Mouse (Mus musculus): ENCODE data around the gene Fgfr2.

DNA sequence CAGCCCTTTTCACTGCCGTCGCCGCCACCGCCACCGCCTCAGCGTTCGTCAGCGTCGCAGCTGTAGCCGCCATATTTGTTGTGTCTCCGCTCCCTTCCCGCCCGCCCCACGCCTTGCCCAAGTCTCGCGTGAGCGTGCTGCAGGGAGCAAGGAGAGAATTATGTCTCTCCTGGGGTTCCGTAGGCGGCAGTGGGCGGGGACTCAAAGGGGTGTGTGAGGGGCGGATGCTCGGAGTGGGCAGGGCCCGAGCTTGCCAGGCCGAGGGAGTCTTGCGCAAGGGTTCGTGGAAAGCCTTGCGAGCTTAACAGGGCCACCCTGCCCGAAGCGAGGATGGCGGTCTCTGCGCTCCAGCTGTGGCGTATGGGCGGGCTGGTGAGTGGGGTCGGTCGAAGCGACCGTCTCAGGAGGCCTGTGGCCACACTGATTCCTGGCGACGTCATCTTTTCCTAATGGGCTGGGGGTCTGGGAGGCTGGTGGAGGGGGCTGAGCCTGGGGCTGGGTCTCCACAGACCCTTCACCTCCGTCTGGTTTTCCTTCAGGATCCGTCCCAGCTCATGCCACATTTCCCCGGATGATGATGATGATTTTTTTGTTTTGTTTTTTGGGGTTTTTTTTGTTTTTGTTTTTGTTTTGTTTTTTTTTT is 1712.6 kb downstream of the Fgfr2 start, which contains the start of the genes Ikzf5 and Acadsb:
- TF ChIP-seq POLR2A (IDR thresholded peaks at IDR 0.05; ENCODE audit: insufficient read length, low read depth): peak; percentile 81
- peak; percentile 70 for TF ChIP-seq POLR2AphosphoS2 (IDR thresholded peaks at IDR 0.05; ENCODE audit: insufficient read length, low read depth)
- peak; percentile 99 for TF ChIP-seq CEBPB (IDR thresholded peaks at IDR 0.05; ENCODE audit: insufficient read depth, poor library complexity, severe bottlenecking)
- no peak for TF ChIP-seq USF1 (IDR thresholded peaks at IDR 0.05; ENCODE audit: low read depth)
- no peak for TF ChIP-seq TCF12 (IDR thresholded peaks at IDR 0.05; ENCODE audit: insufficient read depth, poor library complexity, severe bottlenecking)
